Comparison of ENCODE assay signal across 8 mouse cellular contexts in the genomic region with DNA sequence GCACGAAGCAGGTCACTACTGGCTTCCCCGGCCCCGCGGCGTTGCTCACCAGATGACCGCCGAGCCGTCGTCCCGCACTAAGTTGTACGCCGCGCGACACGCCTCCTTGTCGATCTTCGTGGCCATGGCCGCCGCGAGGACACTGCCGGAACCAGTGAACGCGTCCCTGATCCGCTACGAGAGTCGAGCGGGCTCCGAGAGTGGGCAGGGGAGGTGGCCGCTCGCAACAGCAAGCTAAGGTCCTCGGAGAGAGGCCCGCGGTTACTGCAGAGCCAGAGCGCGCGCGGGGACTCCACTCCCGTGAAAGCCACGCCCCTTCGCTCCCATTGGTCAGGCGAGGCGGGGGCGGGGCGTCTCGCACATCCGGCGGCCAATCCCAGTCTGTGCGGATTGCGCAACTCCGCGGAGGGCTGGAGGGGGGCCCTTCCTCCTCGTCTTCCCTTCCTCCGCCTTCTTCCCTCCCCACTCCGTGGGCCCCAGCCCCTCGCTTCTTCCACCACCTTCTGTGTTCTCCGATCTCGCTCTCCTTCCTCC. TPM values are rescaled to one million over a fixed set of nuclear protein-coding genes. Genes with fewer than 3 reads are reported as not detected.
DNase-seq lines count a peak whose midpoint lies in the region; ATAC-seq lines count a peak whose summit lies in the region.

A gene (minus strand): TSS at position 270 of the 534 bp plus-strand sequence.

- H3K36me3 ChIP-seq in hindbrain, embryonic 11.5 days (ENCODE audit: control insufficient read depth, insufficient read depth, low read length) = no peaks in the 10 kb centered on the region

- H3K27me3 ChIP-seq in hindbrain, embryonic 11.5 days (ENCODE audit: control insufficient read depth, insufficient read depth, low read length) = no peaks in the 10 kb centered on the region

- peaks cover 11% of the 10 kb centered on the region for H3K4me1 ChIP-seq in hindbrain, embryonic 11.5 days (replicated peaks; ENCODE audit: control insufficient read depth, insufficient read depth, low read length)

- H3K4me3 ChIP-seq in hindbrain, embryonic 11.5 days (ENCODE audit: low read depth, low read length) = peak within 1 kb of the TSS; percentile 67

- no peaks in the 10 kb centered on the region for H3K9me3 ChIP-seq in hindbrain, embryonic 11.5 days (ENCODE audit: control insufficient read depth, low read length)

- peak within 1 kb of the TSS; percentile 86 for H3K4me2 ChIP-seq in hindbrain, embryonic 11.5 days (replicated peaks; ENCODE audit: low read depth, low read length)

- H3K9ac ChIP-seq in hindbrain, embryonic 11.5 days (ENCODE audit: low read depth, low read length) = peak within 1 kb of the TSS; percentile 79

- under 1% methylated on average over 57 of the region's 57 CpGs for WGBS in hindbrain, embryonic 11.5 days

- DNase-seq in MN1 (ENCODE audit: low spot score) = peak; percentile 99
- DNase-seq in cerebellum, adult 9-10 months = peak; percentile 97
- peak; percentile 92 to 98 for DNase-seq in frontal cortex, adult 2 months (ENCODE audit: extremely low spot score in 1 of 2, low spot score in 1 of 2)
- peak; percentile 98 for DNase-seq in hindbrain, embryonic 11.5 days (ENCODE audit: low spot score)
- DNase-seq in layer of hippocampus, postnatal 10 days (ENCODE audit: low spot score in 2 of 2) = peak; percentile 97 to 99
- DNase-seq in lung, postnatal 10 days = peak; percentile 97
- peak; percentile 97 for DNase-seq in ovary, postnatal 36 days (ENCODE audit: low spot score)
- DNase-seq in thymus, postnatal 25 days = peak; percentile 98

- H3K27ac ChIP-seq in hindbrain, embryonic 11.5 days (ENCODE audit: low read depth, low read length) = peak within 1 kb of the TSS; percentile 75

- ATAC-seq in hindbrain, embryonic 11.5 days (ENCODE audit: low FRiP score) = peak; percentile 93

RNA-seq across cellular contexts. Expression of the gene that starts here (rescaled TPM):
- polyA plus RNA-seq in frontal cortex, adult 2 months (2012; rRNA removed) = 108 and 119 TPM in 2 replicates
- 458 and 496 TPM in 2 replicates for polyA plus RNA-seq in hindbrain, embryonic 11.5 days (2014; fragmentation: Nextera tagmentation; extraction: Ambion mirVana)
- total RNA-seq in layer of hippocampus, postnatal 10 days (2021) = 100 to 1,000 TPM; 129 to 134 TPM

Comparison
In these comparisons a context has a peak if more than half of its experiments do, and no peak if none do; other contexts are left out.
1. Peak in every context shown above with its lines: DNase-seq, ATAC-seq, H3K4me3 ChIP-seq and H3K27ac ChIP-seq.